Mouse (Mus musculus) hindbrain, embryonic 10.5 days (tissue): Measurements from ENCODE around the gene Cpox. TPM values are rescaled to one million over a fixed set of nuclear protein-coding genes. Genes with fewer than 3 reads are reported as not detected.

ENCODE experiments used
- DNase-seq: peaks from one replicate; pipeline ENCODE4 v3.0.0-alpha.2; 2017; ENCODE audit warnings: low spot score
- H3K27ac ChIP-seq: fragments of 300-500 bp; sonication (generic); 2 replicates; pipeline ENCODE4 v1.5.1; 2016; ENCODE audit warnings: mild to moderate bottlenecking, moderate library complexity
- H3K27me3 ChIP-seq: fragments of 300-500 bp; sonication (generic); 2 replicates; pipeline ENCODE4 v1.6.1; 2016; ENCODE audit warnings: mild to moderate bottlenecking; ENCODE audit not compliant: poor library complexity, insufficient read depth, severe bottlenecking
- H3K36me3 ChIP-seq: fragments of 300-500 bp; sonication (generic); 2 replicates; pipeline ENCODE4 v1.6.1; 2016; ENCODE audit warnings: mild to moderate bottlenecking, moderate library complexity
- H3K4me1 ChIP-seq: fragments of 300-500 bp; sonication (generic); replicated peaks from 2 replicates; pipeline ENCODE4 v1.6.1; 2016; ENCODE audit warnings: mild to moderate bottlenecking
- H3K4me3 ChIP-seq: fragments of 300-500 bp; sonication (generic); 2 replicates; pipeline ENCODE4 v1.5.1; 2016; ENCODE audit warnings: mild to moderate bottlenecking, moderate library complexity
- H3K9me3 ChIP-seq: fragments of 300-500 bp; sonication (generic); 2 replicates; pipeline ENCODE4 v1.6.1; 2016; ENCODE audit warnings: mild to moderate bottlenecking, moderate library complexity
- WGBS: fragments of 180-500 bp; shearing (Covaris S2); methylation state at CpG from one replicate; pipeline ENCODE4 v1.1.7; 2016; 5-methylcytosine and 5-hydroxymethylcytosine counted together
- polyA plus RNA-seq: library from polyadenylated mRNA; unstranded; fragments of >200 nt; fragmentation: Nextera tagmentation; extraction: Ambion mirVana; gene quantifications from 2 replicates; pipeline ENCODE4 v1.2.1, GENCODE M21; 2016

Gene Cpox
- polyA plus RNA-seq, 1 experiment from 2014 or later, result 20.0 TPM

DNA sequence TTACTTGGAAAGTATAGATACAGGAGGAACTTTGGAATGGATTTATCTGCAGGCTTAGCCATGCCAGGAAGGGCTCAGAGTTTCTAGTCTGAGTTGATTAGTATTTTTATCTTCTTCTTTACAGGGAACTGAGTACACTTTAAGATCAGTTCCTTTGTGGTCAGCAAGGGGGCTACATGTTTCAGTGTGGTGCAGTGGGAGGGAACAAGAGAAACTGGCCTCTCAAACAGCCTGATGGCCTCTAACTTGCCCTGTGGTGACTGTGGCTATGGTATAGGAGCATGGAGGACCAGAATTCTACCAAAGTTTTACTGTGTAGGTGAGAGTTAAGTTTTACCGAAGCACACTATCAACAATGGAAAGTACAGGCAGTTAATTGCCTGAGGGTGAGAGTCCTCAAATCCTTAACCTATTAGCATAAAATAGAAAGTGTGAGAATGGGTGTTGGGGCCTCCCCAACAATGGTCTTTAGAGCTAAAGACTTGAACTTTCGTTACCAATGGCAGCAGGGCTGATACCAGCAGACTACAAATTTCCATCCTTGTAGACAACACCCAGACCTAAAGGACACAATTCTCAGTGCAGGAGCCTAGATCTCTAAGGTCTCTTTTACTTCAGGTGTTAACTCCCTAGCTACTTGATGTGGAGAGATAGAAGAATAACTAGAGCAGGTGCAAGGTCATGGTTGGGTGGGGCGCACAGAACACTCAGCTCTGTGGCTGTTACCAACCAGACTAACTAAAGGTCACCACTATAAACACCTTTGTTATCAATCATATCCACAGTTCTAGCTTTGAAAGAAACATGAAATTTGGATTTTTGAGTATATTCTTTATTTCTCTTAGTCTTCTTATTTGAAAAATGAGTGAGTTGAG is 38.7 kb downstream of the Cpox start:
- DNase-seq, result no peak
- no peaks in the 10 kb centered on the region for H3K27me3 ChIP-seq
- no peak overlapping the region for H3K4me3 ChIP-seq
- WGBS, result 86% methylated on average over 3 of the region's 3 CpGs
- H3K9me3 ChIP-seq, result no peaks in the 10 kb centered on the region
- no peak overlapping the region for H3K27ac ChIP-seq
- H3K4me1 ChIP-seq, result no peaks in the 10 kb centered on the region
- H3K36me3 ChIP-seq, result no peaks in the 10 kb centered on the region

DNA sequence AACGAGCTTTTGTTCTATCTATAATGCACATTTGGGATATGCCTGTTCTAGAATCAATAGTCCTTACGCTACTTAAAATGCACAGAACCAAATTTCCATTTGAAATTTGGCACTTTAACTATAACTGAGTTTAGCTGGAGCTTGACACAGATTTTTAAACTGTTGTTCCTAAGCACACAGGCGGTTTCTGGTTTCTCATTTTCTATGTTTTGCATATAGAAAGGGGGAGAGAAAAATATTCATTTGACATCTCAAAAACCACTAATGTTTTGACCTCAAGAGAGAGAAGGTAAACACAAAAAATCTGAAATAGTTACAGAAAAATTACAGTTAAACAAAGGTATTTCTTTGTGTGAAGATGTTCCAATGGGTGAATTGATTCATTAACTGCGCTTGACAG is 39.4 kb downstream of the Cpox start:
- no peaks in the 10 kb centered on the region for H3K27me3 ChIP-seq

DNA sequence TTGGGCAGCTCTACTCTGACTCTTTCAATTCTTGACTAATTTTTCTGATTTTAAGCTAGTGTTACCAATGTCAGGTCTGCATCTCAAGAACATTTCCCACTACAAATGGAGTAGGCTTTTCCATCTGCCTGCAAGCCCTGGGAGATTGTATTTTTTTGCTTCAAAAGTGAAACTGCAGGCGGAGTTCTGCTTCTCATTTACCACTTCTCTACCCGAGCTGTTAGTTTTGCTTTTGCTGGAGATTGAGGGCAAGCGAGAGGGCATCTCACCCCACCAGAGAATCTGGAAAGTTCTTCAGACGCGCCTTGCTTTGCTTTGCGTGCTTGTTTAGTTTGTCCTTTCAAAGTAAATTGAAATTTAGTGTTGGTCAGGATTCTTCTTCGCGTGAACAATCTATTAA is 42.1 kb downstream of the Cpox start:
- no peaks in the 10 kb centered on the region for H3K9me3 ChIP-seq
- DNase-seq, result no peak
- H3K4me3 ChIP-seq, result no peak overlapping the region
- H3K27me3 ChIP-seq, result no peaks in the 10 kb centered on the region
- H3K36me3 ChIP-seq, result no peaks in the 10 kb centered on the region
- WGBS, result 79% methylated on average over 8 of the region's 8 CpGs
- no peaks in the 10 kb centered on the region for H3K4me1 ChIP-seq
- H3K27ac ChIP-seq, result no peak overlapping the region

More for the DNA sequence above, 39.4 kb downstream of the Cpox start:
- no peaks in the 10 kb centered on the region for H3K9me3 ChIP-seq
- H3K4me3 ChIP-seq, result no peak overlapping the region
- H3K27ac ChIP-seq, result no peak overlapping the region
- WGBS, result 72% methylated on average over 4 of the region's 4 CpGs
- no peak for DNase-seq
- no peaks in the 10 kb centered on the region for H3K36me3 ChIP-seq
- no peaks in the 10 kb centered on the region for H3K4me1 ChIP-seq

DNA sequence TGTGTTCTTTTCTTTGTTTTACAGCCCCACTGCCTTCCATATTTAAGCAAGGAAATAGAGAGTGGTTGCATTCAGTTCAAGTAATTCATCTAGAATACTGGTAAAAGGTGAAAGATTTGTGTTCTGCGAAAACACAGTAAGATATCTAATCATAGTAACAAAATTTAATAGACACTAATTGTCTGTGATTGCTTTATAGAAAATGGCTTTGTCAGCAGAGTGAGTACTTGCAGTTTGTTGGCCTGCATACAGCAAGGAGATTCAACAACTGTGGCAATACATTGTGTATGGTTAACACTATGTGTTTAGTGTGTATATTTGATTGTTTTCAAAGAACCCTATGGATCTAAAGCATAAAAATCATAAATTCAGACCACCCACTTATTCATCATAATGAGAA is 43.0 kb downstream of the Cpox start:
- 94% methylated on average over 1 of the region's 1 CpGs for WGBS

DNA sequence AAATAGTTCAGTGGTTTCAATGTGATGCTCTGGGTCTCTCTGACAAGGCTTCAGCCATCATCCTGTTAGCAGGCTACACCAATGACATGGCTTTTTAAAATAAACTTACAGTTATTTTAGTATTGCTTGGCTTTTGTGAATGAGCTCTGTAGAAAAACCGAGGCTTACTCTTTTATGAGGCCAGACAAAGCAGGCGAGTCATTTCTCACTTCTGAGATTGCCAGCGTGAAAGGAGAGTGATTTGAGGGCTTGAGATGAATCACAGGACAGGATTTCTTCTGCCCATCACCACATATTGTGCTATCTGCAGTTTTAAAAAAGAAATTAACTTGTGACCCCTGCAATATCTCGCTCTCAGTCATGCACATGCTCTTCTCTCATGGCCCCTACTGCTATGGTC is 44.9 kb downstream of the Cpox start:
- Histone ChIP-seq H3K27me3 (no peaks in the 10 kb centered on the region), H3K4me1 (peaks cover 4% of the 10 kb centered on the region; the same call in 1 of the 2 replicates), H3K9me3 (no peaks in the 10 kb centered on the region), H3K36me3 (no peaks in the 10 kb centered on the region), H3K27ac (no peak overlapping the region), H3K4me3 (no peak overlapping the region)
- no peak for DNase-seq
- 81% methylated on average over 4 of the region's 4 CpGs for WGBS

More for the DNA sequence above, 43.0 kb downstream of the Cpox start:
- no peak for DNase-seq
- H3K27me3 ChIP-seq, result no peaks in the 10 kb centered on the region
- no peaks in the 10 kb centered on the region for H3K36me3 ChIP-seq
- H3K9me3 ChIP-seq, result no peaks in the 10 kb centered on the region
- H3K4me3 ChIP-seq, result no peak overlapping the region
- H3K4me1 ChIP-seq, result peaks cover 4% of the 10 kb centered on the region; the same call in 1 of the 2 replicates
- no peak overlapping the region for H3K27ac ChIP-seq

GRCm38 (mm10) chr16:58718666-58719120 is 48.6 kb downstream of the Cpox start, which contains the start of gene Gpr15:
TSS of gene Gpr15 (minus strand) at chr16:58719070.
- Histone ChIP-seq H3K36me3 (no peaks in the 10 kb centered on the region), H3K4me1 (peaks cover 4% of the 10 kb centered on the region; the same call in 1 of the 2 replicates), H3K9me3 (no peaks in the 10 kb centered on the region), H3K4me3 (no peak within 1 kb of the TSS), H3K27me3 (no peaks in the 10 kb centered on the region), H3K27ac (no peak within 1 kb of the TSS)
- 93% methylated on average over 7 of the region's 7 CpGs for WGBS
- no peak for DNase-seq

- no peaks in the 10 kb centered on the region for H3K36me3 ChIP-seq
- WGBS, result 86% methylated on average over 2 of the region's 2 CpGs
- H3K27me3 ChIP-seq, result no peaks in the 10 kb centered on the region
- no peaks in the 10 kb centered on the region for H3K9me3 ChIP-seq
- peaks cover 4% of the 10 kb centered on the region; the same call in 1 of the 2 replicates for H3K4me1 ChIP-seq
- H3K4me3 ChIP-seq, result no peak overlapping the region
- no peak overlapping the region for H3K27ac ChIP-seq
- DNase-seq, result no peak
Measured at GRCm38 (mm10) chr16:58722292-58722691, 52.2 kb downstream of the Cpox start.

GRCm38 (mm10) chr16:58726680-58727476 is 56.8 kb downstream of the Cpox start:
- H3K27me3 ChIP-seq, result no peaks in the 10 kb centered on the region
- H3K9me3 ChIP-seq, result no peaks in the 10 kb centered on the region
- peak overlapping the region; percentile 93; the same call in 1 of the 2 replicates for H3K27ac ChIP-seq
- 84% methylated on average over 11 of the region's 11 CpGs for WGBS
- peaks cover 7% of the 10 kb centered on the region for H3K4me1 ChIP-seq
- no peak for DNase-seq
- peak overlapping the region; percentile 82 for H3K4me3 ChIP-seq
- H3K36me3 ChIP-seq, result peaks cover 26% of the 10 kb centered on the region

DNA sequence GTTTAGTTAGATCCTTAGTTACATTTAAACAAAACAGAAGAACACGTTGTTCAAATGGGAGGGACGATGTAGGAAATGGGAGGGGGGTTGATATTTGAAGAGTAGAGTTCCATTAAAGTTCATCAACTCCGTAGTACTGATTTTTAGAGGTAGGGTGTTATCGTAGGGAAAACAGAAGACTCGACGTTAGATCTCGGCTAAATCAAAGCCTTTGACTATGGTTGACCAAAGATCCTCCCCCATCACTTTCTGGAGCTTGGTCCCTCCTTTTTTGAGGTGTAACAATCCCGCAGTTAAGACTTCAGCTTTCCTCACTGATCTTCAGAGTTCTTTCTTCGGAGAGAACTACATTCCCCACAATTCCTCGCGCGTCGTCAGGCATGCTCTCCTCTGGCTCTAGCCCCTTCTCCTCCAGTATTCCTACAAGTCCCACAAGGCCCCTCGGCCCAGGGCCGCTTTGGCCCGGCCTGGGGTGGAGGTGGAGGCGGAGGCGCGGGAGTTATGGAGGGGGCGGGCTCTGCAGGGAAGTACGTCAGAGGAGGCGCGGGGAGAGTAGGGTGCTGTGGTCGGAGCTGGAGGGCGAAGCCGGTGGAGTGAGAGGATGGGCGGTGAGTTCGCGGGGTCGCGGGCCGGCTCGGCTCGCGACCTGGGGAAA is 57.5 kb downstream of the Cpox start, which contains the start of gene Cldnd1:
Gene Cldnd1, plus strand, starts transcription at position 434 of the 655 bp plus-strand sequence.
- peaks cover 7% of the 10 kb centered on the region for H3K4me1 ChIP-seq
- no peaks in the 10 kb centered on the region for H3K9me3 ChIP-seq
- peak; percentile 97 for DNase-seq
- no peaks in the 10 kb centered on the region for H3K27me3 ChIP-seq
- peak within 1 kb of the TSS; percentile 93 for H3K27ac ChIP-seq
- H3K4me3 ChIP-seq, result peak within 1 kb of the TSS; percentile 82
- H3K36me3 ChIP-seq, result peaks cover 33% of the 10 kb centered on the region
- 2% methylated on average over 35 of the region's 35 CpGs for WGBS

DNA sequence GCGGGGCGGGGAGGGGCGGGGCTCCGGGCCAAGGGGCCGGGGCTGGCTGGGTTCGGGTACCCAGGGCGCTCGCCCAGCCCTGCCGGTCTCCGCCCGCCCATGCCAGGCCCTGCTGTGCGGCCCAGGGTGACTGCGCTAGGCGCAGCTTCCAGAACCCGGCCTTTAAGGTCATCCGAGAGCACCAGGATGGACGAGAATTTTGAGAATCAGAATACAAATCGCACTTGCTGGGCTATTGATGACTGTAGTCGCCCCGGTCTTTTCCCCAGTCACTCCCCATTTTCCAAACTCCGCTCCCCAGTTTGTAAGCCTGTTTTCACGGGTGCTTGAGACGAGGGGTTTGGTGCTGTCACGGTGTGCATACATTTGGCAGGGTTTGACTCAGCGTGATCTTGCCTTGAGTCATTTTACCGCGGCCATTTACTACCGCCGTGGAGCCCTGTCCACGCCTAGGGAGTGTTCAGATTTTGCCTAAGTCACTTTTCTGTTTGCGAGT is 58.1 kb downstream of the Cpox start:
- H3K4me3 ChIP-seq, result peak overlapping the region; percentile 82

DNA sequence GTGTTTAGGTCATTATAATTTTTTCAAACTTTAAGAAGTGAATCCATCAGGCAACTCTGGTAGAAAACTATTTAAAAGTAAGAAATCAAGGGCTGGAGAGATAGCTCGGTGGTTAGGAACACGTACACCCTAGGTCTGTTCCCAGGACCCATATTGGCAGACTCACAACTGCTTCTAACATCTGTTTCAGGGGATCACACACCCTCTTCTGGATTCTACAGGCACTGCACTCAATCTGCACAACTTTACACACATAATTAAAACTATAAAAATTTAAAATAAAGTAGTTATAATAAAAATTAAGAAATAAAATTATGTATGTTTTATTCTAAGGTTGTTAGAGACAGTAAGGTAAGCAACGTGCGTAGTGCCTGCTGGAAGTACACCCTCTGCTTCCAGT is 68.1 kb downstream of the Cpox start:
- 72% methylated on average over 4 of the region's 4 CpGs for WGBS

More for the DNA sequence above, 58.1 kb downstream of the Cpox start:
- no peak for DNase-seq
- Histone ChIP-seq H3K9me3 (no peaks in the 10 kb centered on the region), H3K4me1 (peaks cover 7% of the 10 kb centered on the region), H3K27me3 (no peaks in the 10 kb centered on the region), H3K36me3 (peaks cover 39% of the 10 kb centered on the region), H3K27ac (peak overlapping the region; percentile 93)
- WGBS, result under 1% methylated on average over 31 of the region's 31 CpGs

DNA sequence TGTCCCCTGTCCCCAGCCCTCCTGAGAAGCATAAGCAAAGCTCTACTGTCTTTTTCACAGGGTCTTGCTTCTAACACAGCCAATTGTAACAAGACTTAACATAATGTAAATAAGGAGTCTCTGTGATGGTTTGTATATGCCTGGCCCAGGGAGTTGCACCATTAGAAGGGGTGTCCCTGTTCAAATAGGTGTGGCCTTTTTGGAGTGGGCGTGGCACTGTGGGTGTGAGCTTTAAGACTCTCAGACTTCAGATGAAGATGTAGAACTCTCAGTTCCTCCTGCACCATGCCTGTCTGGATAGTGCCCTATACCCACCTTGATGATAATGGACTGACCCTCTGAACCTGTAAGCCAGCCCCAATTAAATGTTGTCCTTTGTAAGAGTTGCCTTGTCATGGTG is 68.7 kb downstream of the Cpox start:
- no peaks in the 10 kb centered on the region for H3K9me3 ChIP-seq
- peaks cover 21% of the 10 kb centered on the region for H3K36me3 ChIP-seq
- H3K4me3 ChIP-seq, result no peak overlapping the region
- no peak overlapping the region for H3K27ac ChIP-seq
- H3K27me3 ChIP-seq, result no peaks in the 10 kb centered on the region
- DNase-seq, result no peak
- whole genome bisulfite sequencing, result 84% methylated on average over 1 of the region's 1 CpGs
- H3K4me1 ChIP-seq, result no peaks in the 10 kb centered on the region

More for the DNA sequence above, 68.1 kb downstream of the Cpox start:
- Histone ChIP-seq H3K9me3 (no peaks in the 10 kb centered on the region), H3K4me3 (no peak overlapping the region), H3K4me1 (no peaks in the 10 kb centered on the region), H3K27me3 (no peaks in the 10 kb centered on the region), H3K36me3 (peaks cover 27% of the 10 kb centered on the region), H3K27ac (no peak overlapping the region)
- no peak for DNase-seq
